Mouse (Mus musculus): ENCODE data around the gene Fgl2.

- TF ChIP-seq CTCF (IDR thresholded peaks at IDR 0.05; ENCODE audit: control insufficient read depth, insufficient read depth, insufficient read length) (no peak), MYOD1 (IDR thresholded peaks at IDR 0.05; ENCODE audit: control insufficient read depth, insufficient read length, low read depth) (no peak), USF1 (IDR thresholded peaks at IDR 0.05; ENCODE audit: low read depth) (no peak), CEBPB (IDR thresholded peaks at IDR 0.05; ENCODE audit: low read depth) (no peak), MAX (IDR thresholded peaks at IDR 0.05) (no peak)
Measured at GRCm38 (mm10) chr5:21348366-21348765, 24.1 kb upstream of the Fgl2 start.
